Mouse (Mus musculus): ENCODE results near the gene Bak1.

Gene Bak1

DNA sequence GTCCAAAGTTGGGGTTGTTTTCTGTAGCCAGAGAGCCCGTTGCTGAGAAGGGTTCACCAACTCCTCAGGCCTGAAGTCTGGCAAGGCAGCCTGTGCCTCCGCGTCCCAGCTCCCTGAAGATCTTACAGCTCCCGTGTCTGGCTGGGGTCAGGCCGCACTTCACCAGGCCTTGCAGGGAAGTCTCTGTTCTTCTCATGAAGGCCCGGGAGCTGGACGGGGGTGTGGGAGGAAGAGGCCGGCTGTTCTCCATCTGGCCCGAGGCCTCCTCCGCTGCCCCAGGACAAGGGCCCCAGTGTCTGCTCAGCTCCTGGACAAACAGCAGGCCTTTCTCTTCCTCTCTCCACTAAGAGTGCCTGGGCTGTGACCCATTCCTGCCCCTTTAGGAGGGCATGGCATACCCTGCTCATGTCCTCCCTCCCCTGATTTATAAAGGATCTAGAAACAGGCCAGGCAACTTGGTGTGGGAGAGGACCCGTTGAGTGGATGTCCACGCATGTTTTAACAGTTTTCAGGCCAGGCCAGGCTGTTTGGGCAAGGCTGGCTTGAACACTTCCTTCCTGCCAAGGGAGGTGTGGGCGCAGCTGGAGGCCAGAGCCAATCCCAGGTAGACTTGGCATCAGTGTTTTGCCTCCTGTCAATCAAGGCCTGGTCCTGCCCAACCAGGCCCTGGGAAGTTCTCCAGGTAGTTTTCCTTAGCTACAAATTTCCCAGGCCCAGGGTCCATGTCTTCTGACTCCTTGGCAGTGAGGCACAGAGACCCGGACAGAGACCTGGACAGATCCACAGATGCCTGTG lies 19.8 kb upstream of the Bak1 start:
- DNase-seq: no peak

DNA sequence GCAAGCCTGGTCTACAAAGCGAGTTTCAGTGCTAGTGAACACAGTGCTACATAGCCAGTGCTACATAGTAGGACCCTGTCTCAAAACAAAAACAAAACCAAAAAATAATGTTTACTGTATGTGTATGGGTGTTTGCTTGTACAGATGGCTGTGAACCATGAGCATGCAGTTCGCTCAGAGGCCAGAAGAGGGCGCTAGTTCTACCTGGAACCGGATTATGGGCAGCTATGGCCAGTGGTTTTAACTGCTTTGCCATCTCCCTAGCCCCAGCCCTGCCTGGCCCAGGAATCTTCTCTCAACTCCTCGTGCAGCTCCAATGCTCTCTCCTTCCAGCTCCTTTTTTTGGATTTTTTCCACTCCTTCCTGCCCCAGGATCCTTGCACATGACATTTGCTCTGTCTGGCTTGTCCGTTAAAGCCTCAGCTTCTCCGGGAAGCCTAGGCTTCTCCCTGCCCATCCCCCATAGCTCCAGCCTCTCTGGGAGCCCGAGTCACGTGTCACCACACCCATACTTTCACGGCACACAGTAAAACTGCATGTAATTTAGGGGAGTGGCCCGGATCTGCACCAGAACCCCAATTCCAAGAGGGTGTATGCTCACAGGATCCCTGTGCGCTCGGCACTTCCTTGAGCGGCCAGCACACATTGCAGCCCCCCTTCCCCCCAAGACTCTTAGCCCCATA lies 19.1 kb upstream of the Bak1 start:
- DNase-seq: no peak

- no peak for DNase-seq
Observed at GRCm38 (mm10) chr17:27045164-27045563, 16.4 kb upstream of the Bak1 start.

DNA sequence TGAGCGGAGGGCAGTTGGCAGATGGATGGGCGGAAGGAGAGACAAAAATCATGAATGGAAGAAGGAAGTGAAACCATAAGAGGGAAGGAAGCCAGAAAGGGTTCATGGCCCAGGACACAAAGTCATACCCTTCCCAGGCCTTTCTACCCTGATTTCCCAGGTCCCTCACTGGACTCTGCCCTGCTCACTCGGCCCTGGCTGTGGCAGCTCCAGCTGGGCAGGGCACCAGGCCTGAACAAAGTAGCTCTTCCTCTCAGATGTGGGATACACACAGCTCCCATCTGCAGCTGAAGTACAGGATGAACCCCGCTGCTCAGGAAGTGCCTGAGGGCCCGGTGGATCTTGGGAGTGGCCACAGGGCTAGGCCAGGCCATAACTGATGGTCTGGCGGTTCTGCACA lies 14.0 kb upstream of the Bak1 start:
- DNase-seq: no peak

DNA sequence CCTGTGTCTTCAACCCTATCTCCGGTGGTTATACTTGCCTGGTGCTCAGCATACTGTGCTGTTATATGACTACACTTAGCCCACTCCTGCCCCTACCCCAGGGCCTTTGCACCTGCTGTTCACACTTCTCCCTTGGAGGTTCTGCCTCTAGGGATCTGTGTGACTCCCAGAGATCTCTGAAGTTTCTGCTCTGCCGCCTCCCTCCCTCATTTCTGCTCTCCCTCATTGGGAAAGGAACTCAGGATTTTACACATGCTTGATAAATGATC lies 12.9 kb upstream of the Bak1 start:
- DNase-seq: no peak

DNA sequence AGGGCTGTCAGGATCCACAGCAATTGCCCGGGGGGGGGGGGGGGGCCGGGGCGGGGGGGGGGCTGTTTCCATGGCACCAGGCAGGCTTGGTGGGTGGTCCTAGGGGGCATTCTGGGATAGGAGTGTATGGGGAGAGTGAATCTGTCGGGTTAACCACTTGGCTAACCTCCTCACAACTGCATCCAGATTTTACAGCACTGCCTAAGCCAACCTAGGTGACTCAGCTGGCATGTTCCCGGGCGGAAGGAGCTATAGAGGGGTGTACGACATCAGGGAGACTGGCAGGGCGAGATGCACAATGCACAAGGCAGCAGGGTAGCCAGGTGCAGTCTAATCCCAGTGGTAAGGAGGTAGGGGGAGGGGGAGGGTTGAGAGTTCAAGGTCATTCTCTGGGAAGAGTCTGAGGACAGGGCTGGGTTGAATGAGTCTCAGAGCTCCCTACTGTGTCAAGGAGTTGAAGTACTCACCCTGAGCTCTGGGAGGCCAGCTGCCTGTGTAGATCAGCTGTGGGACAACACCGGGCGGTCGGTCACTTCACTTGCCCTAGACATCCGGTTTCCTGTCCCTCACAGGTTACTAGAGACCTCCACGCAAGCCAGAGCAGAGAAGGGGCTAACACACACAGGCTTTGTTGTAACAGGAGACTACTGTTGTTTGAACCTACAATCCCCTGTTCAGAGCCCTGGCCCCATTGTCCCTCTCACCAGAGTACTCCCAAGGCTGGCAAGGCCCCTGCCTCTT lies 12.4 kb upstream of the Bak1 start:
- DNase-seq: no peak

DNA sequence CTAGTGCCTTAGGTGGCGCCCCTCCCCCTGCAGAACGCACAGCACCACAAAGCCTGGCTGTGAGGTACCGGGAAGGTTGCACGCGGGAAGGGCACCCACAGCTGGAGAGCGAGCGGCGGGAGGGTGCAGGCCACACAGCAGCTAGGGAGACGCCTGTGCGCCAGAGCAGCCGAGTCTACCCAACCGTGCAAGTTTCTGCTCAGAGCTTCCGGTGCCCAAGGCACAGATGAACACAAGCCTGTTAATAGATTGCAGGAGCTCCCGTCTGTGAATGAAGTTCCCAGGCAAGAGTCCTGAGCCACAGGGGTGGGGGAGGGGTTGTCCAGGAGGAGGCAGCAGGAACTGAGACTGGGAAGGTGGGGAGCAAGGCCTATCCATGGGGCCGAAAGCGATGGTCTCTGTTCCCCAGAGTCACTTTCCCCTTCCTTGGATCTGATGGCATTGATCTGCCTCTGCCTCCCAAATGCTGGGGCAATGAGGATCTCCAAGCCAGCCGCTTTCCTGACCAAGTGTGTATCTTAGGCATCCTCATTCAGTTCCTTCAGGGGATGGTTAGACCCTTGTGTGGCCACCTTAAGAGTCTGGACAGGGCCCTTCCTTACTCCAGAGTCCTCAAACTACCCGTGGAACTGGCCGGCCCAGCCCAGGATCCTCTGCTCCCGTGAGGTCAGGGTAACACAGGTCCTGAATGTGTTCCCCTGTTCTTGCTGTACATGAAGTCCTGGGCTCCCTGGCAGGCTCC lies 11.7 kb upstream of the Bak1 start:
- DNase-seq: no peak

DNA sequence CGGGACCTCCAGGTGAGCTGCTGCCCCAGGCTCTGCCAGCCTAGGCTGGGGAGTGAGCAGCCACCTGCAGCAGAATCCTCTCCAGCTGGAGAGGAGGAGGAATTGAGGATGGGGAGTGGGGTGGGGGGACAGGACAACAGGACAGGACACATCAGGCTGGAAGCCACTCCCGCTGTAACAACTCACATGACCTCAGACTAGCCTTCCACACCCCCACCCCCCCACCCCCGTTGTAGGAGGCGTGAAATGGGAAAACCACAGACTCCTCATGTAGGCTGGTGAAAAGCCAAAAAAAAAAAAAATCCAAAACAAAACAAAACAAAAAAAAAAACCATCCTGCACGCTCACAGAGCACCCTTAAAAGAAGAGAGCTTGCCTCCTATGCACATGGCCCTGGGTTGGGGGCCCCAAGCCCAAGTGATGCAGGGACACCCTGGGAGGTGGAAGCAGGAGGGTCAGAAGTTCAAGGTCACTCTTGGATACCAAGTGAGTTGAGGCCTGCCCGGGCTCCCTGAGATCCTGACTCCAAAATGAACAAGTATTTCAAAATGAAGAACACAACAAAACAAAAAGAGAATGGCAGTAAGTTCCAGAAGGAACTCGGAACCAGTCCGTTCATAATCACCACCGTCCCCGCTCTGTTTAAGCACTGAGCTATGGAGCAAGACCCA lies 10.8 kb upstream of the Bak1 start:
- DNase-seq: no peak

DNA sequence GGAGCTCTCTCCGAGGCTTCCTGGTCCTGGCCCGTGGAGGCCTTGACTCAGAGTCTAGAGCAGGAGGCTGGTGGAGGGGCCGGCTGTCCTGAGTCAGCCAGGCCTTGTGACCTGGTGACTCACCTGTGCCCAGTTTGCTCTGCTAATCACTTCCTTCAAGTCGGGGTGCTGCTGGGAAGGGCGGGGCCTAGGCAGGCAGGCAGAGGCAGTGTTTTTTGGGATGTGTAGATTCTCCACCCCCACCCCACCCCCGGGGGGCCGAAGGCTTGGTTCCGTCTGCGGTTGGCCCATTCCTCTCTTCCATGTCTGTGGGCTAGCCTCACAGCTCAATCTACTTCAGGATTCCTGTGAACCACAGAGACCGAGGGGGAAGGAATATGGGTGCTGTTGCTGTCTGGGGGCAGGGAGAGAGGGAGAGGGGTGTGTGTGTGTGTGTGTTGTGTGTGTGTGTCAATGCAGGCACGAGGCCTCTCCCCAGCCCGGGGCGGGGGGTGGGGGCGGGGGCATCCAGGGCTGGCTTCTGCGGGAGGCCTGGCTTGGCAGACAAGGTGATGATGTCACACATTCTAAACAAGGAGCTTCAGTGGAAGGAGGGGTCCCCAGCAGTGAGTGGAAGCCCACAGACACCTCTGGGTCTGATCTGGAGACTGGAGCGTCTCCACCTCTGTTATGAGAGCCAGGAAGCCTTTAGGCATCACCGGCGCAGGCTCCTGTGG lies 9.7 kb upstream of the Bak1 start:
- no peak for DNase-seq

- no peak for DNase-seq
Observed at GRCm38 (mm10) chr17:27036465-27036864, 7.7 kb upstream of the Bak1 start.

DNA sequence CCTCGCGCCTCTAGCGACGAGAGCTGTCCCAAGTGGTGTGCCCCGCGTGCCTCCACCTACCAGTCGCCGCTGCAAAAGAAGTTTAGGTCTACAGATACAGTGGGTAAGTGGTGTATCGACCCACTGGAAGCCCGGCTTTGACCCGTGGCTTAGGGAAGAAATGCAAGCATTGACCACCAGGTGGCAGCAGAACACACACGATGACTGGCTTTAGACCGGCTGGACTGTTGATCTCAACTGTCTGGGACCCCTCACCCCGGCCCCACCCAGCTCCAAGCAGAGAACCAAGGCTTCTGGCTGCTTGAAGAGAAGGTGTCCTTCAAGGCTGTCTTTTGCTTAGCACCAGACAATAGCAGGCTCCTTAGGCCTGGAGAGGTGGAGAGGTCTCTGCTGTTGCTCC lies 4.1 kb upstream of the Bak1 start:
- DNase-seq: peak; percentile 84

DNA sequence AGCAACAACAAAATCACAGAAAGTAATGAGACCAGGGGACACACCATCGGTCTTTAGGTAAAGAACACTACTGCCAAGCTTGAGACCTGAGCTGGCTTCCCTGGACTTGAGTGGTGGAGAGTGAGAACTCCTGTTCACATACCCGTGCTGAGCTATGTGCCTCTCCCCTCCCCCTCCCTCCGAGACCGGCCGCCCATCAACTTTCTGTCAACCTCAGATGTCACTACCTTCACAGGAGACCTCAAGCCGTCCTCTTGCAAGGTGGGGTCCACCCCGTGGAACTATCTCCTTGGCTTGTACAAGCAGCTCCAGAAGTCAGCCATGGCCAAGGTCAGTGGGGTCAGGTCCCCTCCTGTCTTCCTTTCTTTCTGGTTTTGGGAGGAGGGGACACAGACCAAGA lies 3.5 kb upstream of the Bak1 start:
- DNase-seq: no peak

- DNase-seq: no peak
Observed at GRCm38 (mm10) chr17:27030896-27031295, 2.1 kb upstream of the Bak1 start.

DNA sequence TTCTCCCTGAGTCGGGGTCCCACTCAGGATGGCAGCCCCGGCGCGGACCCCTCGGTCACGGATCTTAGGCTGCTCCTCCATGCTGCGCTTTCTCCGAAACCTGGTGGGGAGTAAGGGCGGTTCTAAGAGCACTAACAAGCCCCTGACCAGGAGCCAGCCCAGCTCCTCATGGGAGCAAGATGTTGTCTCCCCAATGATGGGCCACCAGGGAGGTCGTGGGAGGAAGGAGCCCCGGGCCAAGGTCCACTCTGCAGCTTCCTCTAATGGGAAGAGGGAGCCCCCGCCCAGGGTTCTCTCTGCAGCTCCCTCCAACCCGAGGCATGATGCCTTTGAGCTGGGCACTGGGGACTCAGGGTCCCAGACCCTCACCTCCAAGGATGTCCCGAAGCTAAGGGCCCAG lies 622 bp upstream of the Bak1 start:
- DNase-seq: no peak

- peak; percentile 91 for DNase-seq
Observed at GRCm38 (mm10) chr17:27028284-27028795, 469 bp downstream of the Bak1 start.

- DNase-seq: peak; percentile 44
Observed at GRCm38 (mm10) chr17:27027460-27028283, 1.1 kb downstream of the Bak1 start.

DNA sequence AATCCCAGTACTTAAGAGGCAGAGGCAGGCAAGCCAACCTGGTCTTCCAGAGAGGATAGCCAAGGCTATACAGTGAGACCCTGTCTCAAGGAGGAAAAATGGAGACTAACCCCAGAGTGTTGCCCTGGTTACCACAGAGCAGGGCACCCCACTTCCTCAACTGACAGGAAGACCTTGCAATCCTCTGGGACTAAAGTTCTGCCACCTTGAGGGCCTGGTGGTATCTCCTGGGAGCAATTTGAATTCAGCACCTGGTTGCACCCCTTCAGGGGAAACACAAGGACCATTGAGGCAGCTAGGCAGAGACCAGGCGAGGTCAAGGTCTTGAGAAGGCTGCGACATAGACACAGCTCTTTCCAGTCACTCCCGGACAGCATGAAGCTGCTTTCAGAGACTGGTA lies 2.9 kb downstream of the Bak1 start:
- DNase-seq: no peak

- no peak for DNase-seq
Observed at GRCm38 (mm10) chr17:27025326-27025902, 3.4 kb downstream of the Bak1 start.

GRCm38 (mm10) chr17:27023342-27023741 lies 5.5 kb downstream of the Bak1 start:
- no peak for DNase-seq

- DNase-seq: no peak
Observed at GRCm38 (mm10) chr17:27021736-27022135, 7.1 kb downstream of the Bak1 start.

DNA sequence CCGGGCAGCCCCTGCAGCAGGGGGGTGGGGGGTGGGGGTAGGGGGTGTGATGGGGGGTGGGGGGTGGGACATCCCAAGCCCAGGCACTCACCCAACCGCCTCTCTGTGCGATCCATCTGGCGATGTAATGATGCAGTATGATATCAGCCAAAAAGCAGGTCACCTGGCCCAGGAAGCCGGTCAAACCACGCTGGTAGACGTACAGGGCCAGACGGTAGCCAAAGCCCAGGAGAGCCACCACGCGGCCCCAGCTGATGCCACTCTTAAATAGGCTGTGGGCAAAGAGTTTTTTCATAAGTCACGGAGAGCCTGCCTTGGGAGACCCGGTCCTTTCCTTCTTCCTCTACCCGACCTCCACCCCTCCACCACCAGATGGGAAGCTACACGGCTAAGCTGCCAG lies 7.7 kb downstream of the Bak1 start:
- peak; percentile 71 for DNase-seq
